Mouse (Mus musculus) testis, adult 2 months (tissue): ENCODE measurements around the gene Tnfaip8l1.

Experiments
- CTCF ChIP-seq: fragments of 200-500 bp; IDR thresholded peaks from 2 replicates; pipeline ENCODE4 v1.5.1; 2012; ENCODE audit warnings: low read depth, mild to moderate bottlenecking, inconsistent platforms, low read length, moderate library complexity; ENCODE audit not compliant: control insufficient read depth, insufficient read depth, insufficient replicate concordance
- POLR2A ChIP-seq: fragments of 200-500 bp; IDR thresholded peaks from 2 replicates; pipeline ENCODE4 v1.6.1; 2012; ENCODE audit warnings: low read depth, mild to moderate bottlenecking, inconsistent platforms, low read length, moderate library complexity; ENCODE audit not compliant: control insufficient read depth

DNA sequence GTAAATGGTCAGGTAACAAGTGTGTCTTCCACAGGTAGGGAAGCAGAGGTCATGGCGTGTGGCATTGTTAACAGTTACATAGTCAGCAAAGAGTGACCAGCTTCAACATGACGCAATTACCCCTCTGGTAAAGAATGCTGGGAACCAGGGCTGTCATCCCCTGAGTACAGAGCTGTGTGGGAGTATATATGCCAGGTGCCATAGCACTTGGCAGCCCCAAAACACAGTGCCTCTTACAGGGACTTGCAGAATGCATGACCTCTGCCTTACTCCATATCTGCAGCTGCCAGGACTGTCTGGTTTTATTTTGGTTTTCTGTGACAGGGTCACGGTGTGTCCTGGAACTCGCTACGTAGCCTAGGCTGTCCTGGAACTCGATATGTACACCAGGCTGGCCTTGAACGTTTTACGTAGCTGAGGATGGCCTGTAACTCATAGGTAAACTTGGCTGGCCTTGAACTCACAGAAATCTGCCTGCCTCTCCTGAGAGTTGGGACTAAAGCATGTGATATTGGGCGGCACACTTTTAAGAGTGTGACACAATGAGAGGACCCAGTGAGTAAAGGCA lies 45.8 kb downstream of the Tnfaip8l1 start:
- TF ChIP-seq CTCF, result no peak
- no peak for TF ChIP-seq POLR2A
